In the genomic region with DNA sequence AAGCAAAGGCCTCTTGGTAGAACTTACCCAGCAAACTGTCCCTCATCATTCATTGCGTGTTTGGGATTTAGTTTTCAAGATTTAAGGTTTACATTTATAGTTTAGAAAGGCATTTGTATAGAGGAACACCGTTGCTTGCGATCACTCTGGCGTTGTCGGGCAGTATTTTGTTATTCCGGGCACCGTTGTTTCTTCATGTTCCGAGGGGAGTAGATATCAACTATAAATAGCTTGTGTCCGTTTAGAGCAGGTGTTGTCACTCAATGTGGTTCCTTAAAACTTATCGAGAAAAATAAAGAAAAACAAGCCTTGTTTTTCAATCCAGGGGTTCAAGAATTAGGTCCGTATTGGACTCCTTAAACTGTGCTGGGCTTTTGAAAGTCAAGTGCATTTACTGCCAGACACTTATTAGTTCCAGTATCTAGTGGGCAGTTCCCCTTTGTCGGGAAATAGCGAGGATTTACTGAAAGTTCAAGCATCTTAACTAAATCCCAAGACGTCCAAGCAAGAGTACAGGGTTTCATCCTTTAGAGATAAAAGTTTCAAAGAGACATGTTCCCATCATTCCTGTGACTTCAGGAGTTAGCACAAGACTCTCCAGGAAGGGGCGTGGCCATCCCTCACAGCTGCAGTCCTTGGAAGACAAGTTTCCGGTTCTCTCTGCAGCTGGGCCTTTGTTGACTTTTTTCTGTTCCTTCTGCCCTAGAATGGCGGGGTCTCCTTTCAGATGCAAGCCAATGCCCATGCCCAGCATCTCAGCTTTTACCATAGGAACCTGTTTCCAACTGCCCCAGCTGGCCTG, we compare ENCODE assay signal across 9 mouse cellular contexts. TPM values are rescaled to one million over a fixed set of nuclear protein-coding genes. Genes with fewer than 3 reads are reported as not detected.
DNase-seq lines count a peak whose midpoint lies in the region; ATAC-seq and TF ChIP-seq lines count a peak whose summit lies in the region.
"Had no signal": no experiment of that assay in that cellular context is flagged by ENCODE, and none has a peak within 500 bp of the region (broad histone marks: within the 10 kb centered on the region; RNA-seq: fewer than 3 reads in every experiment).

No protein-coding gene starts in this region.

- H3K36me3 ChIP-seq in kidney, embryonic 15.5 days, result no peaks in the 10 kb centered on the region
- no peaks in the 10 kb centered on the region for H3K36me3 ChIP-seq in heart, postnatal 0 days (replicated peaks; ENCODE audit: control insufficient read depth, insufficient read depth, low read length)
- H3K36me3 ChIP-seq in small intestine, adult 2 months (ENCODE audit: control insufficient read depth, insufficient read depth, low read length), result no peaks in the 10 kb centered on the region
- H3K36me3 ChIP-seq: embryonic facial prominence, embryonic 13.5 days had no signal

- no peak overlapping the region for H3K9ac ChIP-seq in kidney, embryonic 15.5 days
- peak overlapping the region; percentile 40; the same call in 1 of the 2 replicates for H3K9ac ChIP-seq in heart, postnatal 0 days (replicated peaks; ENCODE audit: low read depth, low read length)
- H3K9ac ChIP-seq: embryonic facial prominence, embryonic 13.5 days had no signal

- ATAC-seq in kidney, embryonic 15.5 days (replicated peaks; ENCODE audit: low FRiP score), result no peak
- no peak for ATAC-seq in heart, postnatal 0 days (ENCODE audit: insufficient read depth, low read depth)
- ATAC-seq in CD4-positive, CD25-positive, alpha-beta regulatory T cell, adult 4 months, result no peak

- DNase-seq in kidney, postnatal 10 days, result peak; percentile 33
- DNase-seq in ZHBTc4 (ENCODE audit: low read depth, low spot score), result peak; percentile 91
- peak; percentile 65 for DNase-seq in heart, postnatal 0 days (ENCODE audit: low spot score)
- DNase-seq in layer of hippocampus, postnatal 25 days (ENCODE audit: extremely low spot score in 1 of 2, low spot score in 1 of 2), result no peak
- DNase-seq in cerebellum, adult 9-10 months, result no peak

- peaks cover 12% of the 10 kb centered on the region; the same call in 1 of the 2 replicates for H3K4me1 ChIP-seq in kidney, embryonic 15.5 days
- peaks cover 9% of the 10 kb centered on the region for H3K4me1 ChIP-seq in heart, postnatal 0 days (ENCODE audit: control insufficient read depth, insufficient read depth)
- H3K4me1 ChIP-seq in small intestine, adult 2 months (ENCODE audit: control insufficient read depth, insufficient read depth, insufficient read length, low read length), result peaks cover 9% of the 10 kb centered on the region
- H3K4me1 ChIP-seq: embryonic facial prominence, embryonic 13.5 days had no signal

- no peak for TF ChIP-seq POLR2A in small intestine, adult 2 months (IDR thresholded peaks at IDR 0.05; ENCODE audit: low read depth, low read length)

- no peak for TF ChIP-seq CTCF in heart, postnatal 0 days (IDR thresholded peaks at IDR 0.05; ENCODE audit: low read depth)
- no peak for TF ChIP-seq CTCF in small intestine, adult 2 months (IDR thresholded peaks at IDR 0.05; ENCODE audit: extremely low read depth, insufficient read length, insufficient replicate concordance, low read depth, low read length)

- H3K27ac ChIP-seq in kidney, embryonic 15.5 days, result no peak overlapping the region
- peak overlapping the region; percentile 61 for H3K27ac ChIP-seq in heart, postnatal 0 days (ENCODE audit: low read depth)
- H3K27ac ChIP-seq in small intestine, adult 2 months (ENCODE audit: insufficient read depth, low read depth, low read length), result peak overlapping the region; percentile 36; the same call in 1 of the 2 replicates
- H3K27ac ChIP-seq: embryonic facial prominence, embryonic 13.5 days had no signal

- H3K27me3 ChIP-seq in kidney, embryonic 15.5 days, result peaks cover 7% of the 10 kb centered on the region; the same call in 1 of the 2 replicates
- no peaks in the 10 kb centered on the region for H3K27me3 ChIP-seq in heart, postnatal 0 days (ENCODE audit: control insufficient read depth, insufficient read depth, low read length)
- H3K27me3 ChIP-seq in small intestine, adult 2 months (ENCODE audit: control insufficient read depth, insufficient read depth, low read length), result no peaks in the 10 kb centered on the region

- TF ChIP-seq EP300 in heart, postnatal 0 days (IDR thresholded peaks at IDR 0.05; ENCODE audit: low read depth), result no peak

- 69% methylated on average over 17 of the region's 17 CpGs for WGBS in kidney, embryonic 15.5 days
- WGBS in heart, postnatal 0 days, result 27% methylated on average over 17 of the region's 17 CpGs
- 59% methylated on average over 17 of the region's 17 CpGs for WGBS in small intestine, adult 2 months

- H3K9me3 ChIP-seq in kidney, embryonic 15.5 days (replicated peaks), result no peaks in the 10 kb centered on the region
- no peaks in the 10 kb centered on the region for H3K9me3 ChIP-seq in heart, postnatal 0 days (replicated peaks; ENCODE audit: control insufficient read depth, low read length)
- H3K9me3 ChIP-seq: embryonic facial prominence, embryonic 13.5 days had no signal

- no peak overlapping the region for H3K4me2 ChIP-seq in kidney, embryonic 15.5 days
- peak overlapping the region; percentile 64 for H3K4me2 ChIP-seq in heart, postnatal 0 days (ENCODE audit: low read depth, low read length)

- no peak overlapping the region for H3K4me3 ChIP-seq in kidney, embryonic 15.5 days (replicated peaks)
- H3K4me3 ChIP-seq in heart, postnatal 0 days (ENCODE audit: low read depth, low read length), result peak overlapping the region; percentile 41
- peak overlapping the region; percentile 32 for H3K4me3 ChIP-seq in small intestine, adult 2 months (ENCODE audit: low read depth, low read length)

RNA-seq across cellular contexts. Expression of a gene that starts 1.9 kb away (rescaled TPM):
- polyA plus RNA-seq in kidney, embryonic 15.5 days (2015; fragmentation: Nextera tagmentation; extraction: Ambion mirVana), result 7.4 and 7.5 TPM in 2 replicates
- 18.3 and 20.7 TPM in 2 replicates for total RNA-seq in heart, postnatal 0 days (2014; rRNA removed; ENCODE audit: low replicate concordance)
- 5.7 and 6.1 TPM in 2 replicates for polyA plus RNA-seq in heart, postnatal 0 days (2015; fragmentation: Nextera tagmentation; extraction: Ambion mirVana)
- 4.7 and 8.3 TPM in 2 replicates for polyA plus RNA-seq in small intestine, adult 2 months (2012; rRNA removed)
- 1 to 10 TPM in 1 of 2 experiments, under 1 TPM in 1; 0.20 to 2.4 TPM for polyA plus RNA-seq in CD4-positive, CD25-positive, alpha-beta regulatory T cell, adult 4 months (2017; shearing (Covaris generic))
- total RNA-seq in layer of hippocampus, postnatal 25 days (2021), result 1 to 10 TPM; 3.0 to 3.9 TPM

RNA-seq across cellular contexts. Expression of a gene that starts 53.8 kb away (rescaled TPM):
- polyA plus RNA-seq in kidney, embryonic 15.5 days (2015; fragmentation: Nextera tagmentation; extraction: Ambion mirVana), result 0.17 and 0.40 TPM in 2 replicates
- total RNA-seq in heart, postnatal 0 days (2014; rRNA removed; ENCODE audit: low replicate concordance), result 0.73 TPM in 2 replicates
- 0.21 and 0.22 TPM in 2 replicates for polyA plus RNA-seq in heart, postnatal 0 days (2015; fragmentation: Nextera tagmentation; extraction: Ambion mirVana)
- polyA plus RNA-seq in small intestine, adult 2 months (2012; rRNA removed), result 0.44 and 1.7 TPM in 2 replicates
- not detected for polyA plus RNA-seq in CD4-positive, CD25-positive, alpha-beta regulatory T cell, adult 4 months (2017; shearing (Covaris generic))
- total RNA-seq in layer of hippocampus, postnatal 25 days (2021), result 100 to 1,000 TPM; 155 to 160 TPM

Comparison
In these comparisons a context has a peak if more than half of its experiments do, and no peak if none do; other contexts are left out.
1. DNase-seq: peak in kidney, postnatal 10 days (single experiment), ZHBTc4 (single experiment) and heart, postnatal 0 days (single experiment); none in layer of hippocampus, postnatal 25 days (0 of 2) and cerebellum, adult 9-10 months (single experiment).